Mouse (Mus musculus) midbrain, embryonic 13.5 days (tissue): Measurements from ENCODE around the gene P4htm. TPM values are rescaled to one million over a fixed set of nuclear protein-coding genes. Genes with fewer than 3 reads are reported as not detected.
"Not testable (repeated sequence)": the region's sequence is repeated elsewhere in the genome, so short reads cannot be mapped to it uniquely, and the experiment has no call there.

Source experiments
- ATAC-seq: fragments of 200-750 bp; cut with Nextera tagmentation; 2 replicates; pipeline ENCODE4 v1.8.0; 2017; ENCODE audit warnings: mild to moderate bottlenecking, moderate TSS enrichment, moderate library complexity
- H3K27ac ChIP-seq: fragments of 300-500 bp; sonication (generic); 2 replicates; pipeline ENCODE4 v1.5.1; 2015; ENCODE audit warnings: inconsistent platforms, mild to moderate bottlenecking, moderate library complexity
- H3K27me3 ChIP-seq: fragments of 300-500 bp; sonication (generic); 2 replicates; pipeline ENCODE4 v1.6.1; 2015; ENCODE audit warnings: mild to moderate bottlenecking, inconsistent platforms
- H3K36me3 ChIP-seq: fragments of 300-500 bp; sonication (generic); 2 replicates; pipeline ENCODE4 v1.6.1; 2015; ENCODE audit warnings: mild to moderate bottlenecking, inconsistent platforms
- H3K4me1 ChIP-seq: fragments of 300-500 bp; sonication (generic); replicated peaks from 2 replicates; pipeline ENCODE4 v1.6.1; 2015; ENCODE audit warnings: inconsistent platforms
- H3K4me2 ChIP-seq: fragments of 300-500 bp; sonication (generic); replicated peaks from 2 replicates; pipeline ENCODE4 v1.6.1; 2015; ENCODE audit warnings: moderate library complexity, mild to moderate bottlenecking, inconsistent platforms
- H3K4me3 ChIP-seq: fragments of 300-500 bp; sonication (generic); replicated peaks from 2 replicates; pipeline ENCODE4 v1.5.1; 2015; ENCODE audit warnings: mild to moderate bottlenecking, inconsistent platforms
- H3K9ac ChIP-seq: fragments of 300-500 bp; sonication (generic); replicated peaks from 2 replicates; pipeline ENCODE4 v1.6.1; 2015; ENCODE audit warnings: mild to moderate bottlenecking, inconsistent platforms
- H3K9me3 ChIP-seq: fragments of 300-500 bp; sonication (generic); 2 replicates; pipeline ENCODE4 v1.6.1; 2016; ENCODE audit warnings: mild to moderate bottlenecking, inconsistent platforms
- WGBS: fragments of 180-500 bp; shearing (Covaris S2); methylation state at CpG from one replicate; pipeline ENCODE4 v1.1.7; 2015; 5-methylcytosine and 5-hydroxymethylcytosine counted together
- polyA plus RNA-seq: library from polyadenylated mRNA; unstranded; fragments of >200 nt; fragmentation: Nextera tagmentation; extraction: Ambion mirVana; gene quantifications from 2 replicates; pipeline ENCODE4 v1.2.1, GENCODE M21; 2015

P4htm gene
- polyA plus RNA-seq, 1 experiment from 2014 or later = 27.7 TPM

GRCm38 (mm10) chr9:108607929-108608328 lies 10.5 kb upstream of the P4htm start:
- not testable (repeated sequence) for H3K9ac ChIP-seq, H3K27ac ChIP-seq, H3K4me2 ChIP-seq, H3K9me3 ChIP-seq, H3K27me3 ChIP-seq, H3K4me3 ChIP-seq, ATAC-seq, H3K4me1 ChIP-seq
- WGBS = 93% methylated on average over 5 of the region's 5 CpGs
- peaks cover 96% of the 10 kb centered on the region for H3K36me3 ChIP-seq

- no peaks in the 10 kb centered on the region for H3K27me3 ChIP-seq
- H3K9ac ChIP-seq = no peak overlapping the region
- H3K4me3 ChIP-seq = no peak overlapping the region
- WGBS = 95% methylated on average over 4 of the region's 4 CpGs
- no peak overlapping the region for H3K27ac ChIP-seq
- no peak overlapping the region for H3K4me2 ChIP-seq
- no peak for ATAC-seq
- H3K9me3 ChIP-seq = no peaks in the 10 kb centered on the region
- H3K36me3 ChIP-seq = peaks cover 50% of the 10 kb centered on the region
- peaks cover 5% of the 10 kb centered on the region for H3K4me1 ChIP-seq
These were observed 4.5 kb upstream of the P4htm start for GRCm38 (mm10) chr9:108601986-108602385.

GRCm38 (mm10) chr9:108600011-108600410 lies 2.5 kb upstream of the P4htm start:
- ATAC-seq = no peak
- Histone ChIP-seq H3K4me1 (peaks cover 16% of the 10 kb centered on the region), H3K9me3 (no peaks in the 10 kb centered on the region), H3K4me2 (no peak overlapping the region), H3K9ac (no peak overlapping the region), H3K36me3 (peaks cover 32% of the 10 kb centered on the region), H3K4me3 (no peak overlapping the region), H3K27me3 (no peaks in the 10 kb centered on the region), H3K27ac (no peak overlapping the region)
- 72% methylated on average over 2 of the region's 2 CpGs for WGBS

DNA sequence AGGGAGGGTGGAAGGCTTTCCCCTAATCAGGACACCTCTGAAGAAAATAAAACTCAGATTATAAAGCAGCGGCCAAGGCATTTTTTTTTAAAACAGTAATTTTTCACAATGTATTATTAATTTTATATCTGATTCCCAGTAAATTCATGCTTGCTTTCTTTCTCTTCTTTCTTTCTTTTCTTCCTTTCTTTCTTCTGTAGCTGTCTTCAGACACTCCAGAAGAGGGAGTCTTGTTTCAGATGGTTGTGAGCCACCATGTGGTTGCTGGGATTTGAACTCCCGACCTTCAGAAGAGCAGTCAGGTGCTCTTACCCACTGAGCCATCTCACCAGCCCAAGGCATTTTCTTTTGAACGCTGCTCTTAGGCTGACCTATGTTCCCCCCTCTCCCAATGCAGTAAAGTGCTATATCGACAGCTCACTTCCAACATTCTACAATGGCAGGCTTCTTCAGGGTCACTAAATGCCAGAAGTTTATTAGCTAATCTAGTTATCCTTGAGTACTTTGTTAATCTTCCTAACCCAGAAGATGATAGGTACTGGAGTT lies 1.6 kb upstream of the P4htm start:
- H3K4me2 ChIP-seq = no peak overlapping the region
- H3K4me3 ChIP-seq = no peak overlapping the region
- H3K27me3 ChIP-seq = no peaks in the 10 kb centered on the region
- no peaks in the 10 kb centered on the region for H3K9me3 ChIP-seq
- 82% methylated on average over 4 of the region's 4 CpGs for WGBS
- H3K36me3 ChIP-seq = peaks cover 23% of the 10 kb centered on the region
- H3K9ac ChIP-seq = no peak overlapping the region
- peaks cover 16% of the 10 kb centered on the region for H3K4me1 ChIP-seq
- ATAC-seq = no peak
- no peak overlapping the region for H3K27ac ChIP-seq

- Histone ChIP-seq H3K27me3 (no peaks in the 10 kb centered on the region), H3K27ac (no peak overlapping the region), H3K9ac (no peak overlapping the region), H3K4me2 (no peak overlapping the region), H3K4me1 (peaks cover 22% of the 10 kb centered on the region), H3K9me3 (no peaks in the 10 kb centered on the region), H3K4me3 (no peak overlapping the region), H3K36me3 (peaks cover 6% of the 10 kb centered on the region; the same call in 1 of the 2 replicates)
- ATAC-seq = no peak
- WGBS = 80% methylated on average over 3 of the region's 3 CpGs
These were observed 3.1 kb downstream of the P4htm start for GRCm38 (mm10) chr9:108594354-108594753.

DNA sequence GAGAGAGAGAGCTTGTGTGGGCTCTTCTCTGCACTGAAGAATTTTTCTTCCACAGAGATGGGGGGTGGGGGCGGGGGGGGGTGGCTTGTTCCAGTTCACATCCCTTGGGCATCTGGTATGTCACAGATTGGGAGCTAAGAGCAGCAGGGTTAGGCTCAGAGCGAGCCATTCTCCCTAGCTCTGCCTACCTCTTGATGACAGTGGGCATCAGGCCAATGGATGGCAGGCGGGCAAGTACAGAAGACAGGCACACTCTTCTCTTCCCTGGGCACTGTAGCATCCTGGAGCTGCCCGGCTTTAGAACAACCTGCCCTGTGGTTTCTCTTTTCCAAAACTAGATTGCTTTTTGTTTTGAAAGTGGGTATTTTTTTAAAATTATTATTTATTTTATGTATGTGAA lies 6.0 kb downstream of the P4htm start:
- Histone ChIP-seq H3K27me3 (no peaks in the 10 kb centered on the region), H3K9ac (no peak overlapping the region), H3K36me3 (peaks cover 6% of the 10 kb centered on the region; the same call in 1 of the 2 replicates), H3K27ac (no peak overlapping the region), H3K4me3 (no peak overlapping the region), H3K9me3 (no peaks in the 10 kb centered on the region), H3K4me1 (peaks cover 41% of the 10 kb centered on the region), H3K4me2 (no peak overlapping the region)
- 83% methylated on average over 4 of the region's 4 CpGs for WGBS
- ATAC-seq = no peak

GRCm38 (mm10) chr9:108589229-108589628 lies 8.2 kb downstream of the P4htm start:
- Histone ChIP-seq H3K4me2 (no peak overlapping the region), H3K36me3 (peaks cover 6% of the 10 kb centered on the region; the same call in 1 of the 2 replicates), H3K4me1 (peaks cover 42% of the 10 kb centered on the region), H3K27me3 (no peaks in the 10 kb centered on the region), H3K9me3 (no peaks in the 10 kb centered on the region), H3K9ac (no peak overlapping the region; the same call in 1 of the 2 replicates), H3K27ac (peak overlapping the region; percentile 98), H3K4me3 (no peak overlapping the region)
- ATAC-seq = no peak
- WGBS = 79% methylated on average over 5 of the region's 5 CpGs

- ATAC-seq = peak; percentile 99
- under 1% methylated on average over 14 of the region's 14 CpGs for WGBS
- Histone ChIP-seq H3K4me1 (peaks cover 42% of the 10 kb centered on the region), H3K4me3 (peak overlapping the region; percentile 31), H3K27me3 (no peaks in the 10 kb centered on the region), H3K9ac (peak overlapping the region; percentile 57), H3K27ac (peak overlapping the region; percentile 98), H3K4me2 (peak overlapping the region; percentile 60), H3K36me3 (peaks cover 4% of the 10 kb centered on the region), H3K9me3 (no peaks in the 10 kb centered on the region)
These were observed 9.8 kb downstream of the P4htm start for GRCm38 (mm10) chr9:108587571-108588180.

DNA sequence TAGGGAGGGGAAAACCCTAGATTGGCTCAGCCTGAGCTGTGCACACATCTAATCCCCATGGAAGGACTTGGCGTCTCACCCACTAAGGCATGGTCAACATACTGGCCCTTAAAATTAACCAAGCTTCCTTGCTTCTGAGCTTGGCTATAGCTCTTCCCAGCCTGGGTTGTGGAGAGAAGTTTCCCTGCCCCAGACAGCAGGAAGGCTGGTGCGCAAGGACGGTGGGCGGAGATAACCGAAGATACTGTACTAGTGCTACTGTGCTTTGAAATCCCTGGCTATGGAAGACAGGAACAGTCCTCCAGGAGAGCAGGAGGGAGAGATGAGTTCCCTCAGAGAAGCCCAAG lies 18.1 kb downstream of the P4htm start:
- WGBS = 58% methylated on average over 5 of the region's 5 CpGs
- ATAC-seq = no peak
- Histone ChIP-seq H3K9me3 (no peaks in the 10 kb centered on the region), H3K4me1 (peaks cover 52% of the 10 kb centered on the region), H3K27me3 (0 out of 2 replicates have a peak, but pooled peaks cover 2% of the 10 kb centered on the region), H3K4me3 (peak overlapping the region; percentile 80), H3K36me3 (peaks cover 40% of the 10 kb centered on the region), H3K9ac (peak overlapping the region; percentile 92), H3K27ac (peak overlapping the region; percentile 97), H3K4me2 (peak overlapping the region; percentile 97)

GRCm38 (mm10) chr9:108578545-108579343 lies 18.7 kb downstream of the P4htm start, which contains the start of gene Wdr6:
Gene Wdr6 (minus strand): TSS chr9:108578739.
- 4% methylated on average over 49 of the region's 51 CpGs for WGBS
- peak within 1 kb of the TSS; percentile 80 for H3K4me3 ChIP-seq

GRCm38 (mm10) chr9:108577934-108578544 lies 19.4 kb downstream of the P4htm start:
- ATAC-seq = no peak
- peak overlapping the region; percentile 97 for H3K27ac ChIP-seq
- under 1% methylated on average over 24 of the region's 24 CpGs for WGBS
- H3K36me3 ChIP-seq = peaks cover 49% of the 10 kb centered on the region
- H3K9ac ChIP-seq = peak overlapping the region; percentile 92
- peaks cover 63% of the 10 kb centered on the region for H3K4me1 ChIP-seq
- H3K4me3 ChIP-seq = peak overlapping the region; percentile 80
- peak overlapping the region; percentile 97 for H3K4me2 ChIP-seq
- H3K27me3 ChIP-seq = 0 out of 2 replicates have a peak, but pooled peaks cover 2% of the 10 kb centered on the region
- H3K9me3 ChIP-seq = no peaks in the 10 kb centered on the region

More at GRCm38 (mm10) chr9:108578545-108579343, 18.7 kb downstream of the P4htm start, which contains the start of gene Wdr6:
- H3K36me3 ChIP-seq = peaks cover 46% of the 10 kb centered on the region
- H3K27ac ChIP-seq = peak within 1 kb of the TSS; percentile 97
- H3K9ac ChIP-seq = peak within 1 kb of the TSS; percentile 92
- H3K9me3 ChIP-seq = no peaks in the 10 kb centered on the region
- peak; percentile 97 for ATAC-seq
- H3K4me1 ChIP-seq = peaks cover 58% of the 10 kb centered on the region
- 0 out of 2 replicates have a peak, but pooled peaks cover 2% of the 10 kb centered on the region for H3K27me3 ChIP-seq
- H3K4me2 ChIP-seq = peak within 1 kb of the TSS; percentile 97
